Mouse (Mus musculus): Measurements from ENCODE around the gene Pxk.
"Not testable (repeated sequence)": the region's sequence is repeated elsewhere in the genome, so short reads cannot be mapped to it uniquely, and the experiment has no call there.

Gene Pxk

DNA sequence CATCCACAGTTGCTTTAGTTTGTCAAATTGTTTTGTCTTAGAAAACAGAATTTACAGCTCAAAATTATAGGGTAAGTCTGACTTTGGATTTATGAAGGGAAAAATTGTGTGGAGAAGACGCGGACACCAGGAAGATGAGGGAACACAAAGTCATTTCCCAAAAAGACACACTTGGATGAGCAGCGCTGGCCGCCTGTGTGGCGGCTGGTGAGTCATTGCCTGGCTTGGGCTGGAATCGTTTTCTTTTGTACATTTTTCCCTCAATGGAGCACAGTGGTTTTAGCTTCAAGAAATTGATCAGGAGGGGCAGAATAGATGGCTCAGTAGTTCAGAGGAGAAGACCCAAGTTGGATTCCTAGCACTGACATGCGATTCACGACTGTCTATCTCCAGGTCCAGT, 3.9 kb downstream of the Pxk start:
- in situ Hi-C loops (cut with MboI, MseI), result loop anchor here in 1 of 2 experiments (5.0 kb wide), 1 partner anchor 50 kb away; no protein-coding TSS in a partner anchor

DNA sequence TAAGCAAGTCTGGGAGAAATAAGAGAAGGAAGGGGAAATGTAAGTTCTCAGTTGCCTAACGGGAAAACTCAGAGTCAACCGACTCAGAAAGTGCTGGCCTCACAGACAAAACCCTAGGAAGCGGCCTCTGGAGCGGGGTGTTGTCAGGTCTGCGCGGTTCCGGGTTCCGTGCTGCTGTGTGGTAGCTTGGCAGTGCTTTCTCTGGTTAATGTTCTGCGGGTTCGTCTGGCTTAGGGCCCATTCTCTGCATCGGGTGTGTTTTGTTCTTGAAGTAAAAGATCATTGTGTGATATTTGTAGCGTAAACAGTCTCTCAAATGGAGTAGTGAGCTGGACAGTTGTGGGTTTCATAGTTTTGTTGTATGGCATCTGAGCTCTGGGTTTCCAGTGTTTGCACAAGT, 4.7 kb downstream of the Pxk start:
- in situ Hi-C loops (cut with MboI, MseI), result loop anchor here in 1 of 2 experiments (5.0 kb wide), 1 partner anchor 50 kb away; no protein-coding TSS in a partner anchor

DNA sequence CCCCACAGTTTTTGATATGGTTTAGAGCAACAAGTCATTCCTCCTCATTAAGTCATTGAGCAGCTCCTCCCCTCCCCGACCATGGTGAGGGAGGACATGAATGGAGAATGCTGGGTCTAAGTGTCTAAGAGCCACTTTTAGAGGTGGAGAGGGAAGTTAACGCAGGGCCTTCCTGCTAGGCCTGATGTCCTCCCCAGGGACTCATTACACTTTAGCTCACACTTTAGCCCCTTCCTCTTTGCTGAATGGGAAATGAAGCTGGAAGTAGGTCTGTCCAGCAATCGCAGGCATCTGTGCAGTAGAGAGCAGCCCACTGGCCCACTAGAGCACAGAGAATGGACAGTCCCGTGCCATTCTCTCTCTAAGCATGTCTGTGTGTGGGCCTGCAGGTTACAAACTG, 10.0 kb downstream of the Pxk start:
- in situ Hi-C loops (cut with MboI, MseI), result no loop called here

DNA sequence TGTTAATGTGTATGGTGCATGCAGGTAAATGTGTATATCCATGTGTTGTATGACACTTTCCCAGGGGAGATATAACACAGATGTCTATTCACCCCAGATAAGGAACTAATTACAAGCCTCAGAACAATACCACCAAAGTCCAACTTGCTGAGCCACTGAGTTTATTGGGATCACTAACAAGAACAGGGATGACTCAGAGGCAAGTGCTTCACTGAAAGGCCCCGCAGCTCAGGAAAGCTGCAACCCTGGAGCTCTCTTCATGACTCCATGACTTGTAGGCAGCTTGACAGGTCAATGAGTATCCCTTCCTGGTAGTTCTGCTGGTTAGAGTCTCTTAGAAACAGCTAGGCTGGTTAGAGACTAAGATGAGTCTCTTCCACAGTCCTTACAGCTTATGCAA, 11.0 kb downstream of the Pxk start:
- in situ Hi-C loops (cut with MboI, MseI), result no loop called here

DNA sequence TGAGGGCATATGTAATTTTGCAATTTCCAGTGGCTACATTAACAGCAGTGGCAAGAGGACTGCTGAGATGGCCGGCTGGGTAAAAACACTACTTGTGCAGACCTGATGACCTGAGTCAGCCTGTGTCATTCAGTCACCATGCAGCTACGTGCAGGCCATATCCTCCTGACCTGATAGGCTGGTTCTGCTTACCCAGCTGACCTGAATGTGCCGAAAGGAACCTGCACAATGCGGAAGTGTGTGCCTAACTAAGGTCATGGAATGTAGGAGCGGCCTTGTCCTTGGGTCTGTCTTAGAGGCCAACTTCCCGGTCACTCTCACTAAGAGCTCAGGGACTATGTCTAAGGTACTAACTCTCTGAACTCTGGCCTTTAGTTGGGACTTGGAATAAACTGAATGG, 13.5 kb downstream of the Pxk start:
- in situ Hi-C loops (cut with MboI, MseI), result no loop called here

DNA sequence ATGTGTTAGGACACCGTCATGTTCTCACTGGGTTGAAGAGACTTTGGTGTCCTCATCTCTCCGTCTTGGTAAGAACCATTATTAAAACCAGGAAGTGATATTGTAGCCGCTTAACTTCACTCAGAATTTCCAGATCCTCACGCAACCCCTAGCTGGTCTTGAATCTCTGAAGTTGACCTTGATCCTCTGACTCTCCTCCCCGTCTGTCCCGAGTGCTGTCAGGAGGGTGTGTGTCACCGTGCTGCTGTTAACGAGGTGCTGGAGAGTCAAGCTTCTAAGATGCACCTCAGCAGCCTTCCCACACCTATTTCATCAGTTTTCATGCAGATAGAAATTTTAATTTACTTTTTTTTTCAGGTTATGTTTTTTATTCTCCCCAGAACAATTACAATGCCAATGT, 14.0 kb downstream of the Pxk start:
- in situ Hi-C loops (cut with MboI, MseI), result no loop called here

DNA sequence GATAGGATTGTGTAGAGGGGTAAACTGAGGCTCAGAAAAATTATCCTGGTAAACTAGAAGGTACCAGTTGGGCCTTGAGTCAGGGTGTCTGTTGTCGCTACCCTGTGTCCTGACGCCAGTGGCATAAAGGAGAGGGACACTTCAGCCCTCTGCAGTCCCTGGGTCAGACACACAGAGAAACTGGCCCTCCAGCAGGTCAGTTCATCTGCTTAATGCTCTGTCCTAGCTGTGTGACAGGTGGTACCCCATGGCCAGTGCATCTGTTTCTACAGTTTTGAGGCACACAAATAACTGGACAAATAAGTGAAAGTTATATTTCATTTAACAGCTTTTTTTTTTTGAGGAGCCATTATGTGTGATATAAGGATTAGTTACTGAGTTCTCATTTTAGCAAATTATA, 15.6 kb downstream of the Pxk start:
- in situ Hi-C loops (cut with MboI, MseI), result no loop called here

DNA sequence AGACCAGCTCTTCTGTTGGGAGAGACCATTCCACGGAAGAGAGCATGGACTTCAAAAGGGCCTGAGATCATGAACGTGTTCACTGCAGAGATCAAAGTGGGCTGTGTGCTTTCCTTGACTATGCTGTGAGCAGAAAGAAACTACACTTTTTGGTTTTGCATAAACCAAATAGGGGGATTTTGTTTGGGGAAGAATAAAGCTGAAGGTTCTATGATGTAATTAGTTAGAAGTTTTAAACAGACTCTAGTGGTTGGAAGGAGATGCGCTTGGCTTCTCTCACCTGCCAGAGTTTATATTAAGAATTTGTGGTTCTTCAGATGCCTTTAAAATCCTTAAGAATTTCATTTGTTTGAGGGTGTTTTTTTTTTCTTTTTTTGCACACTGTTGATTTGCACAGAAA, 16.3 kb downstream of the Pxk start:
- in situ Hi-C loops (cut with MboI, MseI), result no loop called here

DNA sequence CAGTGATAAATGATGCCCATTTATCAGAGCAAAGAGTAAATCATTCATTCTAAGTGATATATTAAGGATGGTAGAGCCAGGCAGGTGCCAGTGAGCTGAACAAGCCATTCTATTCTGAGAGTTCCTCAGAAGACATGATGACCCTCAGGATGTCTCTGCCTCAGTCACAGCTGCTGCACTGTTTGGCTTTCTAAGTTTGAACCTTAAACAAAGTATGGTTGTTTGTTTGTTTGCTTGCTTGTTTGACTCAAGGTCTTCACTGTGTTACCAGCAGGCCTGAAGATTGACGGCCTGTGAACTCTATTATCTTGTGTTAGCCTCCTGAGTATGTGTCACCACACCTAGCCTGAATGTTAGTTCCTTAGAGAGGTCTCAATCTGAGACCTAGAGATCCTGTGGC, 16.7 kb downstream of the Pxk start:
- in situ Hi-C loops (cut with MboI, MseI), result no loop called here

DNA sequence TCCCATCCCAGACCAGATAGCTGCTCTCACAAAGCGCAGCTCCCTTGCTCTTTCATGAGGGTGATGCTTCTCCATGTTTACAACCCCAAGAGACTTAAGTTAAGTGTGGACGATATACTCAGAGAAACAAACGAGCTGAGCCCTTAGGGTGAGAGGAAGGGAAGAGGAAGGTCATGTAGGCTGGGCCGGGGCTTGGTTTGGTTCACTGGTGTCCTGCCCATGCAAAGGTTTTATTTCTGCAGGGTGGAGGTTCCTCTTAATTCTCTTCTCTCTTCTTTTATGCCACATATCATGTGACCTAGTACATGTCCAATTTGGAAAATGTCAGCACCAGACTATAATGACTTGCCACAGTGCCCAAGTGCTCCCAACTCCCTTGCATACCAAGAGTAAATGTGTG, 17.8 kb downstream of the Pxk start:
- in situ Hi-C loops (cut with MboI, MseI), result no loop called here

DNA sequence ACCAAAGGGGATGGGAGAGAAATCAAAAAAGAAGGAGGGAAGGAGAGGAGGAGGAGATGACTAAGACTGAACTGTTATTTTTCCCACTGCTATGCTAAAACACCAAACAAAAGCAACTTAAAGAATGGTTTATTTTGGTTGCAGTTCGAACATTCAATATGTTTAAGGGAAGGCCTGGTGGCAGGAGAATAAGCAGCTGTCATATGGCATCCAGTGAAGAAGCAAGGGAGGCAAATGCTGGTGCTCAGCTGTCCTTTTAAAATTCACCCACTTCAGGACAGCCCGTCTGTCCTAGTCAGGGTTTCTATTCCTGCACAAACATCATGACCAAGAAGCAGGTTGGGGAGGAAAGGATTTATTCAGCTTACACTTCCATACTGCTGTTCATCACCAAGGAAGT, 19.4 kb downstream of the Pxk start:
- in situ Hi-C loops (cut with MboI, MseI), result no loop called here

DNA sequence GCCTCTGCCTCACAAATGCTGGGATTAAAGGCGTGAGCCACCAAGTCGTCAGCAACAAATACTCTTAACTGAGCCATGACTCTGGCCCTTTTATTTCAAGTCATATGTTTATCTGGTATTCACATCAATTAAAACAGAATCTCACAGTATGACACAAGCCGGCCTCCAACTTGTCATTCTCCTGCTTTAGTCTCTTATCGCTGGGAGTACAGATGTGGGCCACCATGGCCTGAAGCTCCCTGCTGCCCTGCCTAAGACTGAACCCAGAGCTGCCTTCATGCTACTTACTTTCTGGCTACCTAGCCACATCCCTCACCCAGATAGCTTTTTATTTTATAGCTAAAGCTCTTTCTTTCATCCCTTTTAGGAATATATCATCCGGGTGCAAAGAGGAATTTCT, 21.4 kb downstream of the Pxk start:
- in situ Hi-C loops (cut with MboI, MseI), result no loop called here

DNA sequence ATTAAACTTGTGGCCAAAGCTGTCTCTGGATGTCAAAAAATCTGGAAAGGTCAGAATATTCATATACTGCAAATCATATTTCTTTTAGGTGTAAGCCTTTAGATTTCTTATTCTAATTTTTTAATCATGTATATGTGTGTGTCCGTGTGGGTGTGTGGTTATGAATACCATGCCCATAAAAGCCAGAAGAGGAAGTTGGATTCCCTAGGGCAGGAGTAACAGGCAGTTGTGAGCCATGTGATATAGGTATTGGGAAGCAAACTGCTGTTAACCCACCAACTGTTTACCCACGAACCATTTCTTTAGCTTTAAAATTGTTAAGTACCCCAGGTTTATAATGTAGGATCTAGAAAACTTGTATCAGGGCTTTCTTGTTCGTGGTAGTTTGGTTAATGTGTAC, 21.9 kb downstream of the Pxk start:
- in situ Hi-C loops (cut with MboI, MseI), result no loop called here

DNA sequence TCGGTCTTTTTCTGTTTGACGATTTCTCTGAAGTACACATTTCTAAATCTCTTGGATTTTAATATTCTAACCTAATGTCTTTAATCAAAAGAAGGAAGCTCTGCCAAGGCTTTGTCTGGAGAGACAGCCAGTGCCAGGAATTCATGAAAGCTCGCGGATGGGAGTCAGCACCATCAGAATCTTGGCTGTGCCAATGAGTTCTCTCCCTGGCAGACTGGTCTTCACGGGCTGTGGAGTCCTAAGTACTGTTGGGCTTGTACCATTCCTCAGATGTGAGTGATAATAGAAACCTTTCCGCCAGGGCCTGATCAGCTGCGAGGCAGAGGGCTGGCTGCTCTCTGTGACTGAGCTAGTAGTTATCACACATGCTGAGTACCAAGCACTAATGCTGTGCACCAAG, 25.1 kb downstream of the Pxk start:
- in situ Hi-C loops (cut with MboI, MseI), result no loop called here

DNA sequence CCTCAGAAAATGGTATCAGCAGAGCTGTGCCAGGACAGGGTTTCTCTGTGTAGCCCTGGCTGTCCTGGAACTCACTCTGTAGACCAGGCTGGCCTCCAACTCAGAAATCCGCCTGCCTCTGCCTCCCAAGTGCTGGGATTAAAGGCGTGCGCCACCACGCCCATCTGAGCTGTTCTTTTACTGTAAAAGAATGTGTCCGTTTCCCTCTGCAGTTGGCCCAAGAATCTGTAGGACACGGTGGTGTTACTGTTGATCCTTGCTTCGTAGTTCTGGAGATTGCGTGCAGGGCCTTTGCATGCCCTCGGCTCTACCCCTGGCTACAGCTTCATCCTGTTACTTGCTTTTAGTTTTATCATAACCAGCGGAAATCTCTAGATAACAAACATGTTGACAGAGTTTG, 25.6 kb downstream of the Pxk start:
- in situ Hi-C loops (cut with MboI, MseI), result not testable (repeated sequence)

DNA sequence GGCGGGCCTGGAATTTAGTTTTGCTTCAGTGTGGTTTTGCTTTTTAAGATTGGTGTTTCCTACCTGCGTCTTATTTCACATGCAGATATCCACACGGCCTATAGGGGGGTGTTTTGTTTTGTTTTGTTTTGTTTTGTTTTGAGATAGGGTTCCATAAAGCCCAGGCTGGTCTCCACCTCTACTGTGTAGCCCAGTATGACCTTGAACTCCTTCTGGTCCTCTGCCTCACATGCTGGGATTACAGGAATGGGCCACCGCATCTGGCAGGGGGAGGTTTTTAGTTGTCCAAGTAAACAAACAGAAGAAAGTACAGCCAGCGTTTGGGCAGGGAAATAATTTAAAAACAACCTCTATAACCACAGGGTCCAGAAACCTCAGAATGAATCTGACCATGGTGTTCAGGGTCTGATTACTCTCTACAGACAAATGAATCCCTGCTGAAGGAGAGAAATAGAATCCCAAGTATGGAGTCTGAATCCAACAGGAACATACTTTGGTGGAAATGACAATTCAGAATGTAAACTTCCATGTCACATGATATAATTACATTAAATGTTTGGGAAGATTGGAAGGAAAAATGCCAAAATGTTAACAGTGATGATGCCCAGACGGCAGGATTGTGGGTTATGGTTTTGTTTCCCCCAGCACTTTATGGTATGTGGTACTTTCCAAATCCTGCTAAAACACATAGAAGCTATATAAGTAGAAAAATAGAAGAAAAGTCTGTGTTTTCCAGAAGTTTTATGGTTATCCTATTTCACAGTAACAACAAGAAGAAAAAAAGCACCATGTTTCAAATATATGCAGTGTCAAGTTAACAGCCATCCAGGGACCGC, 26.3 kb downstream of the Pxk start:
- in situ Hi-C loops (cut with MboI, MseI), result no loop called here

DNA sequence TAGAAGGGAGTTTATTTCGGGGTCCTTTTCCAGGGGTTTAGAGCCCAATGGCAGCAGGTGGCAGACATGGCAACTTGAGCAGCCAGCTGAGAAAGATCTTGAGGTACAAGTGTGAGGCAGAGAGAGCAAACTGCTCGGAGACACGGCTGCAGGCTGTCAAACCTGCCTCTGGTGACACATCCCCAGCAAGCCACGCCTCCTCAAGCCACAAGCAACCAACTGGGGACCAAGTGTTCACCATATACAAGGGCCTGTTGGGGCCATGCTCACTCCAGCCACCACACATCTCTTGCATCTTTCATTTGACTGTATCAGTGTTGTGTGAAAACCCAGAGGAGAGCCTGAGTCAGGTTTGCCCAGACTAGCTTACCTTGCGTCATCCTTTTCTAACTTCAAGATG, 30.0 kb downstream of the Pxk start:
- in situ Hi-C loops (cut with MboI, MseI), result no loop called here

DNA sequence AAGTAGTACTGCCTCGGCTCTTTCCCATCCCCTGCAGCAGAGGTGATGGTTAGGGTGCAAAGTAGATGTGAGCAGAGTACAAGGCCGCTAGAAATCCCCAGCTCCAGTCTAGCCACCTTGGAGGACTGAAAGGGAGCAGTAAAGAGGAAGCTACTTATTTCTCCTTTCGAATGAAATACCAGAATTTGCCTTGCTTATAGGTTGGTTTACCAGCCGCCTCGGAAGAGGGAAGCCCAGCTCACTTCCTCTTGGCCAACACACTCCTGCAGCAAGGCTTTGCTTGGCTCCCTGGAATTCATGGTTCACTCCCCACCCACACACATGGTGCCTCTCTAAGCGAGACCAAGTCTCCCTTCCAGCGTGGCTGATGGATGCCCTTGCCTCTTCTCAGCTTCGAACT, 34.8 kb downstream of the Pxk start:
- in situ Hi-C loops (cut with MboI, MseI), result no loop called here

DNA sequence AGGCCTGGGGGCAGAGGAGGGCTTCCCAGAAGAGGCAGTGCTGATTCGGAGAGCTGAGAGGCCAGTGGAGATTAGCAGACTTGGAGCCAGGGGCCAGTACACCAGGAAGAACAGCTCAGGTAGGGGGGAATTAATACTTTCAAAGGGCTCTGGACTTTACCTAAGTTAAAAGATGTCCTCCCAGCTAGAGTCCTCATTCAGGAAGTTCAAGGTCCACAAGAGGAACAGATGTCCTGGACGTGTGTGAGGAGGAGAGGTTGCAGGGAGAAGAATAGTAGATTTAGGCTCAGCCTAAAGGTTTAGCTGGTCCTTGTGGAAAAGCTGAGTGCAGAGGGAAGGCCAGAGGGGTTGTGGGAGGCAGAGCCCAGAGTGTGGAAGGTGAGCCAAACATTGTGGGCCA, 36.2 kb downstream of the Pxk start:
- in situ Hi-C loops (cut with MboI, MseI), result no loop called here

DNA sequence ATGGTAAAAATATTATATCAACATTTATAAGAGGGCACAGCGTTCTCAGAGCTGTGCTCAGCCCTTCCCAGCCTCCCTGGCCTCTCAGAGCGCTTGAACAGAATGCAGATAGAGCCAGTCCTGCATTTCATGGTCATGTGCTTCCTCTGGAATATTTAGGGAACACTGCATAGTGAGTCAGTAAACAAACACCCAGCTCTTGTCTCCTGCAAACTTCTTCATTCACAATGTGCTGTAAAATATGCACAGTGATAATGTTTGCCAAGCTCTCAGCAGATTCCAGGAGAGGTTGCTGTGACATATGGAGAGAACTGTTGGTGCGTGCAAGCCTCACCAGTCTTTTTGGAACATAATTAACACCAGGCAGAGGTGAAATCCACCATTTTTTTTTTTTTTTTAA, 37.1 kb downstream of the Pxk start:
- in situ Hi-C loops (cut with MboI, MseI), result no loop called here

DNA sequence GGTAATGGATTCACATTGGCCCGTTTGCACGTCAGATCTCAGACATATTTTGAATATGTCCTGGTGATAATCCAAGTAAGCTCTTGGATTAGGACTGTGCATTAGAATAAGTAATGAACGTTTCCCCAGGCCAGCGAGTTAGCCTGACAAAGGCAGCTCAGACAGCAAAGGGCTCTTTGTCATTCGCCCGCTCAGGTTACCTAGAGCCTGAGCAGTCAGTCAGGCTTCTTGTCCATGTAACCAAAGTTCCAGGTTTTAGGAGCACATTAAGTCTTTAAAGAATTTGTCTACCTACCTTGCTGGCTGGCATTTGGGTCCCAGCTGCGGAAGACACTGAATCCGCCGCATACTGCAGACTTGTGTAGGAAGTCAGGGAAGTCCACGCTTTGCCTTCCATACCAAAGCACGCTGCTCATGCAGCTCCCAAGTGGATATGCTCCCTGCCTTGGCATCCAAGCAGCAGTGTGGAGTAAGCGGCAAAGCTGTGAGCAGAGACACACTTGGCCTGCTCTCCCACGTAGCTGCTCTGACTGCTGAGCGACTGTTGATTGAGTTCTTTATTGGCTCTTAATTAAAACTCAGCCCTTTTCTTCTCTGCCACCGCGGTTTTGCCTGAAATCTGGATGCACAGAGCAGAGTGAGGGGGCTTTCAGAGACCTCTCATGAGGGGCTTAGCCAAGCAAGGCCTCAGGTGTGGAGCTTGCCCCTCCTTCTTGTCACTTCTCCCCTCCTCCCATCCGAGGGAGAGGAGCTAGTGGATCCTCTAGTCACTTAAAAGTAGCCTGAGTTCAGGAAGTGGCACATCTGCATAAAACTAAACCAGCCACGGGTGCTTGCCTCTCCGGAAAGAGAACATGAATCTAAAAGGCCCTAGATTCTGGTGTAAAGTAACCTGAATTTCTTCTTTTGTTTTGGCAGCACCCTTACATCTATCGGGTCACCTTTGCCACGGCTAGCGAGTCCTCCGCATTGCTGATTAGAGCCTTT, 42.0 kb downstream of the Pxk start:
- in situ Hi-C loops (cut with MboI, MseI), result no loop called here

DNA sequence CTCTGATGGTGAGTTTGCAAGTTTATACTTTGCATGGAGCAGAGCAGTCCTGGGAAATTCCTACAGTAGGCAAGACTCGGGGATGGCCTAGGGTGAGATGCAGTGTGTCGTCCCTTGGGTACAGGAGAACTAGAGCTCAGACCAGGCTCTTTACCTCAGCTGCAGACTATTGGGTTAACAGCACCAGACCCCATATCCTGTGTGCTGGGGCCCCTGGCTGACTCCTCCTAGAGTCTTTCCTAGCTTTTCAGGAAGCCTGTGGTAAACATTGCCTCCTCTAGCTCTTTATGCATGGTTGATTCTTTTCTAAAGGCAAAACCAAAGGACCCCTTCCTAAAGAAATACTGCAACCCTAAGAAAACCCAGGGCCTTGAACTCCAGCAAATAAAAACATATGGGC, 43.1 kb downstream of the Pxk start:
- in situ Hi-C loops (cut with MboI, MseI), result no loop called here
